Mouse (Mus musculus) olfactory bulb, adult 2 months (tissue): ENCODE measurements around the gene Traf3ip2. TPM values are rescaled to one million over a fixed set of nuclear protein-coding genes. Genes with fewer than 3 reads are reported as not detected.

Experiments
- H3K27ac ChIP-seq: fragments of 200-500 bp; 2 replicates; pipeline ENCODE4 v1.5.1; 2012; ENCODE audit warnings: low read depth, low read length; ENCODE audit not compliant: insufficient read depth
- H3K4me1 ChIP-seq: fragments of 200-500 bp; 2 replicates; pipeline ENCODE4 v1.6.1; 2012; ENCODE audit warnings: low read length; ENCODE audit not compliant: control insufficient read depth, insufficient read depth
- H3K4me3 ChIP-seq: fragments of 200-500 bp; 2 replicates; pipeline ENCODE4 v1.5.1; 2012; ENCODE audit warnings: mild to moderate bottlenecking, low read depth, low read length, moderate library complexity; ENCODE audit not compliant: insufficient read depth
- CTCF ChIP-seq: fragments of 200-500 bp; IDR thresholded peaks from 2 replicates; pipeline ENCODE4 v1.5.1; 2012; ENCODE audit warnings: low read depth, mild to moderate bottlenecking, low read length, moderate library complexity; ENCODE audit not compliant: insufficient read depth
- POLR2A ChIP-seq: fragments of 200-500 bp; IDR thresholded peaks from 2 replicates; pipeline ENCODE4 v1.6.1; 2012; ENCODE audit warnings: mild to moderate bottlenecking, low read depth, low read length, moderate library complexity; ENCODE audit not compliant: insufficient read depth
- WGBS: fragments of 180-500 bp; shearing (Covaris S2); methylation state at CpG from one replicate; pipeline ENCODE4 v1.1.7; 2018; 5-methylcytosine and 5-hydroxymethylcytosine counted together
- polyA plus RNA-seq: library from polyadenylated mRNA; stranded (reverse); fragments of >200 nt; gene quantifications from 2 replicates; pipeline ENCODE4 v1.2.4, GENCODE M21; 2012; ENCODE audit warnings: low replicate concordance; ENCODE audit not compliant: missing spikeins, insufficient read depth, insufficient read length

Gene Traf3ip2
- polyA plus RNA-seq, 1 experiment = not detected

GRCm38 (mm10) chr10:39582385-39582784, 30.3 kb upstream of the Traf3ip2 start:
- Histone ChIP-seq H3K4me3 (no peak overlapping the region), H3K27ac (no peak overlapping the region), H3K4me1 (peaks cover 9% of the 10 kb centered on the region)
- TF ChIP-seq POLR2A = no peak
- TF ChIP-seq CTCF = no peak
- 81% methylated on average over 2 of the region's 2 CpGs for WGBS

- Histone ChIP-seq H3K4me1 (peaks cover 17% of the 10 kb centered on the region), H3K27ac (no peak overlapping the region), H3K4me3 (no peak overlapping the region)
- 74% methylated on average over 12 of the region's 12 CpGs for WGBS
- no peak for TF ChIP-seq CTCF
- no peak for TF ChIP-seq POLR2A
These were observed 29.0 kb upstream of the Traf3ip2 start for GRCm38 (mm10) chr10:39583718-39584117.

- H3K27ac ChIP-seq = peak overlapping the region; percentile 18; the same call in 1 of the 2 replicates
- H3K4me3 ChIP-seq = no peak overlapping the region
- whole genome bisulfite sequencing = 38% methylated on average over 5 of the region's 5 CpGs
- no peak for TF ChIP-seq CTCF
- no peak for TF ChIP-seq POLR2A
- H3K4me1 ChIP-seq = peaks cover 17% of the 10 kb centered on the region
These were observed 25.3 kb upstream of the Traf3ip2 start for GRCm38 (mm10) chr10:39587290-39587925.

- peak overlapping the region; percentile 18; the same call in 1 of the 2 replicates for H3K27ac ChIP-seq
- WGBS = 45% methylated on average over 8 of the region's 8 CpGs
- peaks cover 17% of the 10 kb centered on the region for H3K4me1 ChIP-seq
- no peak for TF ChIP-seq POLR2A
- no peak for TF ChIP-seq CTCF
- no peak overlapping the region for H3K4me3 ChIP-seq
These were observed 24.6 kb upstream of the Traf3ip2 start for GRCm38 (mm10) chr10:39587973-39588746.

- 81% methylated on average over 19 of the region's 19 CpGs for WGBS
- H3K4me3 ChIP-seq = no peak overlapping the region
- no peak overlapping the region for H3K27ac ChIP-seq
- peaks cover 14% of the 10 kb centered on the region for H3K4me1 ChIP-seq
- 0 out of 2 replicates have a peak, but pooled peaks have one; percentile 18 for TF ChIP-seq POLR2A
- TF ChIP-seq CTCF = no peak
These were observed 22.8 kb upstream of the Traf3ip2 start for GRCm38 (mm10) chr10:39589765-39590546.

- H3K4me3 ChIP-seq = no peak overlapping the region
- H3K4me1 ChIP-seq = peaks cover 14% of the 10 kb centered on the region
- TF ChIP-seq CTCF (no peak), POLR2A (no peak)
- WGBS = 93% methylated on average over 10 of the region's 10 CpGs
- H3K27ac ChIP-seq = no peak overlapping the region
These were observed 22.1 kb upstream of the Traf3ip2 start for GRCm38 (mm10) chr10:39590629-39591028.

GRCm38 (mm10) chr10:39592501-39592900, 20.2 kb upstream of the Traf3ip2 start:
- Histone ChIP-seq H3K27ac (no peak overlapping the region), H3K4me1 (peaks cover 8% of the 10 kb centered on the region), H3K4me3 (no peak overlapping the region)
- 91% methylated on average over 4 of the region's 4 CpGs for WGBS
- TF ChIP-seq CTCF = no peak
- TF ChIP-seq POLR2A = no peak

- Histone ChIP-seq H3K4me3 (no peak overlapping the region), H3K27ac (no peak overlapping the region), H3K4me1 (no peaks in the 10 kb centered on the region)
- 70% methylated on average over 1 of the region's 1 CpGs for WGBS
- TF ChIP-seq CTCF = no peak
- no peak for TF ChIP-seq POLR2A
These were observed 18.0 kb upstream of the Traf3ip2 start for GRCm38 (mm10) chr10:39594716-39595115.

- no peak overlapping the region for H3K4me3 ChIP-seq
- 70% methylated on average over 3 of the region's 3 CpGs for WGBS
- no peaks in the 10 kb centered on the region for H3K4me1 ChIP-seq
- no peak overlapping the region for H3K27ac ChIP-seq
- no peak for TF ChIP-seq POLR2A
- TF ChIP-seq CTCF = no peak
These were observed 16.9 kb upstream of the Traf3ip2 start for GRCm38 (mm10) chr10:39595862-39596261.
